Mouse (Mus musculus) myocyte (in vitro differentiated cells): ENCODE measurements at regions not wholly inside any gene's neighbourhood (a gene's known extent, or its start where the extent isn't known, plus 50 kb on each side); places are given as distances from the start of the nearest gene placed in this dataset.

Experiments
- H3K27me3 ChIP-seq: one replicate; pipeline ENCODE4 v1.6.1; 2011; ENCODE audit not compliant: control insufficient read depth, insufficient read depth, insufficient read length
- H3K36me3 ChIP-seq: one replicate; pipeline ENCODE4 v1.6.1; 2011; ENCODE audit not compliant: control insufficient read depth, insufficient read depth
- H3K4me2 ChIP-seq: one replicate; pipeline ENCODE4 v1.6.1; 2011; ENCODE audit warnings: low read depth, control low read depth
- H3K4me3 ChIP-seq: one replicate; pipeline ENCODE4 v1.5.1; 2011; ENCODE audit warnings: mild to moderate bottlenecking, control low read depth, moderate library complexity
- H3K79me2 ChIP-seq: one replicate; pipeline ENCODE4 v1.6.1; 2011; ENCODE audit not compliant: control insufficient read depth, insufficient read depth
- H3ac ChIP-seq: one replicate; pipeline ENCODE4 v1.6.1; 2011; ENCODE audit not compliant: control insufficient read depth, insufficient read length
- CEBPB ChIP-seq: IDR thresholded peaks from 2 replicates; pipeline ENCODE4 v1.6.1; 2011; ENCODE audit warnings: mild to moderate bottlenecking, moderate library complexity; ENCODE audit not compliant: poor library complexity, insufficient read depth, severe bottlenecking
- E2F4 ChIP-seq: IDR thresholded peaks from one replicate; pipeline ENCODE4 v1.6.1; 2011; ENCODE audit warnings: mild to moderate bottlenecking, control low read depth, moderate library complexity; ENCODE audit not compliant: insufficient read depth
- MAX ChIP-seq: IDR thresholded peaks from one replicate; pipeline ENCODE4 v1.6.1; 2011; ENCODE audit warnings: low read depth, mild to moderate bottlenecking, control low read depth
- MYOD1 ChIP-seq, 3 experiments: IDR thresholded peaks; one replicate each; pipeline ENCODE4 v1.6.1; 2011; ENCODE audit warnings: control low read depth in 2 of 3, low read depth in 2 of 3, mild to moderate bottlenecking in 2 of 3, moderate library complexity in 1 of 3; ENCODE audit not compliant: insufficient read length in 2 of 3, control insufficient read depth in 1 of 3
- MYOG ChIP-seq, 3 experiments: IDR thresholded peaks; one replicate each; pipeline ENCODE4 v1.6.1; 2011; ENCODE audit warnings: control low read depth in 2 of 3, low read depth in 2 of 3, mild to moderate bottlenecking in 2 of 3; ENCODE audit not compliant: insufficient read length in 2 of 3, control insufficient read depth in 1 of 3, insufficient read depth in 1 of 3
- POLR2A ChIP-seq: IDR thresholded peaks from one replicate; pipeline ENCODE4 v1.6.1; 2011; ENCODE audit warnings: low read depth, mild to moderate bottlenecking, control low read depth, moderate library complexity; ENCODE audit not compliant: insufficient read length
- POLR2AphosphoS2 ChIP-seq: IDR thresholded peaks from one replicate; pipeline ENCODE4 v1.6.1; 2011; ENCODE audit warnings: low read depth, control low read depth; ENCODE audit not compliant: insufficient read length
- REST ChIP-seq: IDR thresholded peaks from one replicate; pipeline ENCODE4 v1.6.1; 2011; ENCODE audit warnings: mild to moderate bottlenecking, control low read depth, moderate library complexity; ENCODE audit not compliant: insufficient read depth, insufficient read length
- SRF ChIP-seq: IDR thresholded peaks from one replicate; pipeline ENCODE4 v1.6.1; 2011; ENCODE audit warnings: low read depth; ENCODE audit not compliant: control insufficient read depth, insufficient read length
- TCF12 ChIP-seq: IDR thresholded peaks from one replicate; pipeline ENCODE4 v1.6.1; 2011; ENCODE audit warnings: mild to moderate bottlenecking, control low read depth; ENCODE audit not compliant: poor library complexity, insufficient read depth, severe bottlenecking
- TCF3 ChIP-seq: IDR thresholded peaks from one replicate; pipeline ENCODE4 v1.6.1; 2011; ENCODE audit warnings: low read depth, control low read depth; ENCODE audit not compliant: insufficient read length
- USF1 ChIP-seq: IDR thresholded peaks from one replicate; pipeline ENCODE4 v1.6.1; 2011; ENCODE audit warnings: low read depth, mild to moderate bottlenecking, control low read depth, moderate library complexity

DNA sequence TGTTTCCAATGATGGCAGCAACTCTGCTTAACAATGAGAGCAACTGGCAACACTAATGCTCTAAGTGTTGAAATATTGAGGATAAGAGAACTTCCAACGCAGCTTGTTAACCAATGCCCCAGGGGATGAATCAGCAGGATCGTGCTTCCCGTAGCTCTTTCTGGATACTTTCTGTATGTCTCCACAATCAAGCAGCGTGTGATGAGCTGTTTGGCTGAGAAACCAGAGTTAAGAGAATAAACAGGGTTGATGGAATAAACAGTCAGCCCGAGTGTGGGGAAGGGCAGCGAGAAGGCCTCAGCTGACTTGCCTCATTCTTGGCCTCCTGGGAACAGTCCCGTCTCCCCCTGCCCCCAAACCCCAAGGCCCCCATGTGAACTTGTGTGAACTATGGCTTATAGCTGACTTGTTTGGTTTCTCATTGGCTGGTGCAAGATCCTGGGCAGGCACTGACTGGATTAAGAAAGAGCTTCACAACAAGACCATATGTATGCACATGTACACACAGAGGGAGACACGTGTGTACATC lies 264.6 kb upstream of the Rnaseh2b start:
- no peaks in the 10 kb centered on the region for H3K27me3 ChIP-seq
- H3K4me2 ChIP-seq: no peak overlapping the region
- no peak overlapping the region for H3K4me3 ChIP-seq
- no peaks in the 10 kb centered on the region for H3K79me2 ChIP-seq
- H3K36me3 ChIP-seq: no peaks in the 10 kb centered on the region
- H3ac ChIP-seq: no peak overlapping the region
- no peak for TF ChIP-seq SRF
- TF ChIP-seq MYOG (IDR thresholded peaks at IDR 0.05; ENCODE audit: control insufficient read depth in 1 of 3, insufficient read depth in 1 of 3, insufficient read length in 2 of 3, low read depth in 2 of 3): no peak
- no peak for TF ChIP-seq TCF12
- no peak for TF ChIP-seq USF1
- TF ChIP-seq CEBPB: no peak
- TF ChIP-seq E2F4: no peak
- no peak for TF ChIP-seq MYOD1 (IDR thresholded peaks at IDR 0.05; ENCODE audit: control insufficient read depth in 1 of 3, insufficient read length in 2 of 3, low read depth in 2 of 3)
- TF ChIP-seq TCF3: no peak
- no peak for TF ChIP-seq REST
- no peak for TF ChIP-seq POLR2A
- TF ChIP-seq POLR2AphosphoS2: no peak
- TF ChIP-seq MAX: no peak

DNA sequence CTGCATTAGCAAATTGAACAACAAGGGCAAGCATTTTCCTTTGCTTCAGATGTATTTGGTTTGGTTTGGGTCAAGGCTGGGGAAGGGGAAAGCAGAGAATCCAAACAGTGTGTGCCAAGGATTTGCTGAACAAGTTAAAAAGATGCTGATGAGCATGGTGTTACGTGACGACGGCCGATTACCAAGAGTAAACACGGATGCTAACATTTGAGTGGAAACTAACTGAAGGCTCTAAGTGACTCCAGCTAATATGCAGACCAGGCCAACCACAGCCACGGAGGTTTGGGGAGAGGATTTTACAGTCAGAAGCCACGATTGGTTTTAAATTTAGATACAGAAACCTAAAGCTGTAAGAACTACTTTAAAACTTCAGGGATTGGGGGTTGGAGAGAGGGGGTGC lies 262.3 kb upstream of the Rnaseh2b start:
- TF ChIP-seq MYOG (IDR thresholded peaks at IDR 0.05; ENCODE audit: control insufficient read depth in 1 of 3, insufficient read depth in 1 of 3, insufficient read length in 2 of 3, low read depth in 2 of 3) (no peak), REST (no peak)
- no peaks in the 10 kb centered on the region for H3K36me3 ChIP-seq
- H3ac ChIP-seq: no peak overlapping the region
- H3K4me3 ChIP-seq: no peak overlapping the region
- H3K27me3 ChIP-seq: no peaks in the 10 kb centered on the region
- no peaks in the 10 kb centered on the region for H3K79me2 ChIP-seq
- no peak overlapping the region for H3K4me2 ChIP-seq

DNA sequence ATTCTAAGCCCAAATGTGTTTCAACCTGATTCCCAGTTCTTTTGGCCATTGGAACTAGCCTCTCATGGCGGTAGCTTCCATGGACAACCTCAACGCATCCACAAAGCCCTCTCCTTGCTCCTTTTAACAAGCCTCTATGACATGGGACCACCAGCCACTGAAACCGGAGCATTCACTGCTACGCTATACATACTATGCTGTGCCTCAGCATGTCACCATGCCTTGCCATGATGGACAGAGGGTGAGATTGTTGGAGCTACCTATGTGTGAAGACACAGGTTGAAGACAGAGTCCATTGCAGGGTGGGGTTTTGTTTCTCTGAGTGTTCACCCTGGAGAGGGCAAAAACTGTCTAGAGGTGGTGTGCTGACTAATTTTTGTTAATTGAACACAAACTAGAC lies 258.7 kb upstream of the Rnaseh2b start:
- Histone ChIP-seq H3K27me3 (no peaks in the 10 kb centered on the region), H3K36me3 (no peaks in the 10 kb centered on the region)

GRCm38 (mm10) chr14:62034664-62035063 lies 257.7 kb upstream of the Rnaseh2b start:
- Histone ChIP-seq H3K79me2 (no peaks in the 10 kb centered on the region), H3K27me3 (no peaks in the 10 kb centered on the region), H3K4me3 (no peak overlapping the region), H3ac (no peak overlapping the region), H3K36me3 (no peaks in the 10 kb centered on the region), H3K4me2 (no peak overlapping the region)
- no peak for TF ChIP-seq MAX
- TF ChIP-seq USF1: no peak
- TF ChIP-seq TCF3: no peak
- TF ChIP-seq MYOD1 (IDR thresholded peaks at IDR 0.05; ENCODE audit: control insufficient read depth in 1 of 3, insufficient read length in 2 of 3, low read depth in 2 of 3): no peak
- TF ChIP-seq POLR2AphosphoS2: no peak
- TF ChIP-seq SRF: no peak
- no peak for TF ChIP-seq CEBPB
- no peak for TF ChIP-seq REST
- TF ChIP-seq E2F4: no peak
- TF ChIP-seq TCF12: no peak
- TF ChIP-seq POLR2A: no peak
- no peak for TF ChIP-seq MYOG (IDR thresholded peaks at IDR 0.05; ENCODE audit: control insufficient read depth in 1 of 3, insufficient read depth in 1 of 3, insufficient read length in 2 of 3, low read depth in 2 of 3)

More for the DNA sequence above, 258.7 kb upstream of the Rnaseh2b start:
- Histone ChIP-seq H3ac (no peak overlapping the region), H3K4me3 (no peak overlapping the region), H3K4me2 (no peak overlapping the region), H3K79me2 (no peaks in the 10 kb centered on the region)
- TF ChIP-seq POLR2AphosphoS2: no peak
- TF ChIP-seq REST: no peak
- no peak for TF ChIP-seq E2F4
- TF ChIP-seq TCF12: no peak
- no peak for TF ChIP-seq SRF
- TF ChIP-seq USF1: no peak
- TF ChIP-seq CEBPB: no peak
- no peak for TF ChIP-seq TCF3
- TF ChIP-seq MAX: no peak
- no peak for TF ChIP-seq POLR2A
- no peak for TF ChIP-seq MYOD1 (IDR thresholded peaks at IDR 0.05; ENCODE audit: control insufficient read depth in 1 of 3, insufficient read length in 2 of 3, low read depth in 2 of 3)
- no peak for TF ChIP-seq MYOG (IDR thresholded peaks at IDR 0.05; ENCODE audit: control insufficient read depth in 1 of 3, insufficient read depth in 1 of 3, insufficient read length in 2 of 3, low read depth in 2 of 3)

GRCm38 (mm10) chr14:62035416-62035815 lies 257.0 kb upstream of the Rnaseh2b start:
- Histone ChIP-seq H3K4me2 (no peak overlapping the region), H3K4me3 (no peak overlapping the region), H3K36me3 (no peaks in the 10 kb centered on the region), H3K79me2 (no peaks in the 10 kb centered on the region), H3K27me3 (no peaks in the 10 kb centered on the region), H3ac (no peak overlapping the region)
- TF ChIP-seq TCF3 (no peak), SRF (no peak), POLR2A (no peak), REST (no peak), CEBPB (no peak), MYOG (IDR thresholded peaks at IDR 0.05; ENCODE audit: control insufficient read depth in 1 of 3, insufficient read depth in 1 of 3, insufficient read length in 2 of 3, low read depth in 2 of 3) (no peak), E2F4 (no peak), USF1 (no peak), MAX (no peak), POLR2AphosphoS2 (no peak), MYOD1 (IDR thresholded peaks at IDR 0.05; ENCODE audit: control insufficient read depth in 1 of 3, insufficient read length in 2 of 3, low read depth in 2 of 3) (no peak), TCF12 (no peak)
